Mouse (Mus musculus) embryo, embryonic 11 days (tissue): ENCODE data around the gene Neu4.
"Not testable (repeated sequence)": the region's sequence is repeated elsewhere in the genome, so short reads cannot be mapped to it uniquely, and the experiment has no call there.

Source experiments
- DNase-seq: peaks from one replicate; pipeline ENCODE4 v3.0.0-alpha.2; 2015

Gene Neu4

GRCm38 (mm10) chr1:94053530-94054216 is 33.4 kb downstream of the Neu4 start:
- no peak for DNase-seq

DNA sequence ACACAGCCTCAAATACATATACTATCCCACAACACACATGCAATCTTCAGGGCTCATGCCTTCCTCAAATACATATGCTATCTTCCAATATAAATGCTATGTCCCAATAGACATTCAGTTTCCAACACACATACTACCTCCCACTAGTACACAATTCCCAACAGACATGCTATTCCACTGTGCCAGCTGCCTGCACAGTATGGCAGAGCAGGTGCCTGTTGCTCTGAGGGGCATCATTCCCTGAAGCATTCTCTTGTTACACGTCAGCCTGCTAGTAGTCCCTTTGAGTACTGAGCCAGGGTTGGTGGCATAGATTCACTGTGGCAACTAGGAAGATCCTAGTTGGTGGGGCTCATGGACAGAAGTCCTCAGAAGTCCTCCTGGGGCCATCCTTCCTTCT is 34.2 kb downstream of the Neu4 start:
- DNase-seq, result no peak

- DNase-seq, result no peak
These were observed 35.7 kb downstream of the Neu4 start for GRCm38 (mm10) chr1:94055966-94056365.

DNA sequence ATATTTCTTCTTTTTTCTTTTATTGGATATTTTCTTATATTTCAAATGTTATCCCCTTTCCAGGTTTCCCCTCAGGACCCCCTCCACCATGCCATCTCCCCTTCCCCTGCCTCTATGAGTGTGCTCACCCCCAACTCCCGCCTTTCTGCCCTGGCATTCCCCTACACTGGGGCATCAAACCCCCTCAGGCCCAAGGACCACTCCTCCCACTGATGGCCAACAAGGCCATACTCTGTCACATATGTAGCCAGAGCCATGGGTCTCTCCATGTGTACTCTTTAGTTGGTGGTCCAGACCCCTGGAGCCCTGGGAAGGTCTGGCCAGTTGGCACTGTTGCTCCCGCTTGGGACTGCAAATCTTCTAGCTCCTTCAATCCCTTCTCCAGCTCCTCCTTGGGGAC is 37.1 kb downstream of the Neu4 start:
- no peak for DNase-seq

DNA sequence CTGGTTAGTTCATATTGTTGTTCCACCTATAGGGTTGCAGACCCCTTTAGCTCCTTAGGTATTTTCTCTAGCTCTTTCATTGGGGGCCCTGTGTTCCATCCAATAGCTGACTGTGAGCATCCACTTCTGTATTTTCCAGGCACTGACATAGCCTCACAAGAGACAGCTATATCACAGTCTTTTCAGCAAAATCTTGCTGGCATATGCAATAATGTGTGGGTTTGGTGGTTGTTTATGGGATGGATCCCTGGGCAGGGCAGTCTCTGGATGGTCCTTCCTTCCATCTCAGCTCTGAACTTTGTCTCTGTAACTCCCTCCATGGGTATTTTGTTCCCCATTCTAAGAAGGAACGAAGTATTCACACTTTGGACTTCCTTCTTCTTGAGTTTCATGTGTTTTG is 38.0 kb downstream of the Neu4 start:
- DNase-seq, result not testable (repeated sequence)

- DNase-seq, result no peak
These were observed 54.5 kb downstream of the Neu4 start for GRCm38 (mm10) chr1:94074756-94075155.

GRCm38 (mm10) chr1:94076702-94077101 is 56.5 kb downstream of the Neu4 start:
- DNase-seq, result no peak
